Mouse (Mus musculus) G1E (cell line): ENCODE measurements around the gene Lrmda. TPM values are rescaled to one million over a fixed set of nuclear protein-coding genes. Genes with fewer than 3 reads are reported as not detected.

Source experiments
- ATAC-seq: 2 replicates; pipeline ENCODE4 v1.8.0; 2016; ENCODE audit warnings: mild to moderate bottlenecking; ENCODE audit not compliant: insufficient number of reproducible peaks, poor library complexity, low FRiP score, severe bottlenecking; ENCODE audit errors: extremely low read depth
- DNase-seq: peaks from one replicate; pipeline ENCODE4 v3.0.0; 2012; ENCODE audit warnings: low spot score
- H3K27me3 ChIP-seq: 2 replicates; pipeline ENCODE4 v1.6.1; 2012; ENCODE audit warnings: mild to moderate bottlenecking, low read length, inconsistent platforms; ENCODE audit not compliant: insufficient read depth
- H3K36me3 ChIP-seq: replicated peaks from 2 replicates; pipeline ENCODE3; 2012; ENCODE audit warnings: mild to moderate bottlenecking, inconsistent platforms
- H3K4me1 ChIP-seq: 2 replicates; pipeline ENCODE4 v1.6.1; 2012; ENCODE audit warnings: low read depth, low read length, inconsistent platforms, mixed read lengths; ENCODE audit not compliant: insufficient read depth
- H3K4me3 ChIP-seq: 2 replicates; pipeline ENCODE4 v1.5.1; 2012; ENCODE audit warnings: low read depth, mild to moderate bottlenecking, inconsistent platforms, low read length, moderate library complexity, mixed read lengths
- H3K9me3 ChIP-seq: replicated peaks from 2 replicates; pipeline ENCODE4 v1.6.1; 2012; ENCODE audit warnings: inconsistent platforms
- CTCF ChIP-seq: IDR thresholded peaks from 2 replicates; pipeline ENCODE4 v1.5.1; 2012; ENCODE audit warnings: low read depth, low read length, inconsistent platforms, mixed read lengths
- GATA1 ChIP-seq: IDR thresholded peaks from 2 replicates; pipeline ENCODE4 v1.6.1; 2012; ENCODE audit warnings: borderline replicate concordance, low read length, inconsistent platforms, mixed read lengths
- GATA2 ChIP-seq: IDR thresholded peaks from 2 replicates; pipeline ENCODE4 v1.6.1; 2012; ENCODE audit warnings: low read depth, low read length, inconsistent platforms, borderline replicate concordance
- POLR2AphosphoS5 ChIP-seq: IDR thresholded peaks from 2 replicates; pipeline ENCODE4 v1.6.1; 2012; ENCODE audit warnings: low read depth, low read length, inconsistent platforms; ENCODE audit not compliant: insufficient replicate concordance
- TAL1 ChIP-seq: conservative IDR thresholded peaks from 2 replicates; pipeline ENCODE4 v1.6.1; 2012; ENCODE audit warnings: low read depth, low read length, inconsistent platforms, mixed read lengths
- polyA plus RNA-seq: library from polyadenylated mRNA; stranded (reverse); fragments of >175 nt; gene quantifications from 2 replicates; pipeline ENCODE4 v1.2.3, GENCODE M21; 2012
- total RNA-seq, 2 experiments: library from RNA; stranded (forward) in 1 of 2; stranded (reverse) in 1 of 2; fragments of 200-1000 nt in 1 of 2; fragments of >200 nt in 1 of 2; fragmentation: Nextera tagmentation in 1 of 2; gene quantifications; 2 replicates each; pipeline ENCODE4 v1.2.3; 2014 to 2017

Gene Lrmda
- total and polyA plus RNA-seq, 3 experiments, result not detected

DNA sequence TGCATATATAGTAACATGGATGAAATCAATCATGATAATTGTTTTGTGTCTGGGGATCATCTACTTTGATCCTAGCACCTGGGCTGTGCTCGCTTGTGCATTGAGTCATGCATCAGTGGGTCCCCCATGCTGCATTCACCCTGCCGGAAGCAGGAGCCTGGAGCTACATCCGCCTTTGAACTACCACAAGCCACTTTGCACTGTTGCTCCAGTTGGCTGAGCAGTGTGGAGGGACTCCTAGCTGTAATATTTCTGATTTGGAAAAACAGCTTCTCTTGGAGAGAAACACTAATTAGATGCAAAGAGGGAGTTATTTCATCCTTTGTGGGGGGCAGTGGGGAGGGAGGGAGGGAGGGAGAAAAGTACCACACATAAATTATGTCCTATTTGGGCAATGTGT is 220.8 kb downstream of the Lrmda start:
- ATAC-seq, result no peak
- H3K4me3 ChIP-seq, result no peak overlapping the region
- TF ChIP-seq GATA2, result no peak
- TF ChIP-seq CTCF, result no peak
- TF ChIP-seq TAL1, result no peak
- TF ChIP-seq POLR2AphosphoS5, result no peak
- no peak for TF ChIP-seq GATA1
- H3K4me1 ChIP-seq, result no peaks in the 10 kb centered on the region
- H3K36me3 ChIP-seq, result no peaks in the 10 kb centered on the region
- H3K27me3 ChIP-seq, result no peaks in the 10 kb centered on the region
- H3K9me3 ChIP-seq, result no peaks in the 10 kb centered on the region
- no peak for DNase-seq

DNA sequence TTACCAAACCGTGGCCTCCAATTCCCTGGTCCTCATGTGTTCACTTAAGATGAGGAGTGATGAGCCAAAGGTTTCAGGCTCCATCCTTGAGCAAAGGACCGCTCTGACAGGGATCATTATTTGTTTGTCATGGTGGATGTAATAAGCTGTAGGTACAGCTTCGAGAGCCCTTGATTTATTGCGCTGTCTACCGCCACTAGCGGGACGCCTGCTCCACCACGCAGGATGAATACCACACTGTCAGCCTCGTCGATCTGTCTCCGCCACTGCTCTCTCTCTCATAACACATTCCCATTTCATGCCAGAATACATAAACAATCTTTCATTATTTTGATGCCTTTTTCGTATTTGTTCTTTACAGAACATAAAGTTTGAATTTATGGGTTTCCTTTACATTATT is 235.9 kb downstream of the Lrmda start:
- H3K4me1 ChIP-seq, result no peaks in the 10 kb centered on the region
- H3K27me3 ChIP-seq, result no peaks in the 10 kb centered on the region
- H3K36me3 ChIP-seq, result no peaks in the 10 kb centered on the region
- DNase-seq (no peak), ATAC-seq (no peak)
- H3K9me3 ChIP-seq, result no peaks in the 10 kb centered on the region
- H3K4me3 ChIP-seq, result no peak overlapping the region
- TF ChIP-seq POLR2AphosphoS5 (no peak), GATA2 (no peak), GATA1 (no peak), CTCF (no peak), TAL1 (no peak)

DNA sequence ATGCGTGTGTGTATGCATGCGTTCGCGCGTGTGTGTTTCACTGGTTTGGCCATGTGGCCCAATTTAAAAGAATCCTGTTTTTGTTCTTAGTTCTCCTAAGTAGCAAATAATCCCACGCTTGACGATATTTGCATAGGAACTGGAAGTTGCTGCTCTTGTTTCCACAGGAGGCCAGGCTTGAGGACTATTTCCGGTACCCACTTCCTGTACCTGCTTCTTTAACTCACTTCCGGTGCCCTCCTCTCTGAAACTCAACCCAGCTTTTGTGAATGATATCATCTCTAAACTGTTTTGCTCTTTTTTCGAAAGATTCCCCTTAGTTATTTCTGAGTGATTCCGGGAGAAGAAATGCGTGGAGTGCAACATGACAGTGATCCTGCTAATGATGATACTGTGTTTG is 236.8 kb downstream of the Lrmda start:
- ATAC-seq, result no peak

DNA sequence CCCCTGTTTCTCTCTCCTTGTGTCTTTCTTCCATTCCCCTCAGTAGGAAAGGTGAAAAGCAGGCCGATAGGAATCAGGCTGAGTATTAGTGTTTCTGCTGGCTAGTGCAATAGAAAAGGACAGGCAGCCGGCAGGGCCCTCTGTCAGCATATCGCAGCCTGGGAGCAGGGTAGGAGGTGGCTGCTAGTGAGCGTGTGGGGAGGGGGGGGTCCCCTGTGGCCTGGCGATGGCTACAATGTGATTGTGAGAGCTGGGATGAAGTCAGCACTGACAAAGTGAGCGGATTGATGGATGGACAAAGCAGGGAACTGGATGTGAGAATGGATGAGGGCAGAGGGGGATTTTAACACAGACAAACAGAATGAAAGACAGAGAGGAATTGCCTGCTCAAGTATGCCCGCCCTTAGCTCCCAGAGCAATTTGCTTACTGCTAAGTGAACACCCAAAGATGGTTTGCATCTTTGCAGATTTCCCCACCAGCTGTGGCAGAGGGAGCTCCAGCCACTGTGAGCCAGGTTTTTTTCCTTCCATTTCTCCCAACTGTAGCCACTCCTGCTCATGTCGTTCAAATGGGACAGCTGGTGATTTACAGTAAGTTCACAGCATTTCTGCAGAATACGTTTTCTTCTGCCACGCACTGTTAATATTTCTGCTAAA is 240.0 kb downstream of the Lrmda start:
- TF ChIP-seq GATA1 (no peak), TAL1 (no peak), GATA2 (no peak)
- no peak for DNase-seq
- H3K4me1 ChIP-seq, result no peaks in the 10 kb centered on the region
- no peak for ATAC-seq
- H3K9me3 ChIP-seq, result no peaks in the 10 kb centered on the region
- H3K36me3 ChIP-seq, result no peaks in the 10 kb centered on the region
- H3K27me3 ChIP-seq, result no peaks in the 10 kb centered on the region
- no peak overlapping the region for H3K4me3 ChIP-seq

More for the DNA sequence above, 236.8 kb downstream of the Lrmda start:
- H3K4me1 ChIP-seq, result no peaks in the 10 kb centered on the region
- H3K27me3 ChIP-seq, result no peaks in the 10 kb centered on the region
- no peaks in the 10 kb centered on the region for H3K9me3 ChIP-seq
- no peaks in the 10 kb centered on the region for H3K36me3 ChIP-seq
- no peak for TF ChIP-seq GATA1
- TF ChIP-seq TAL1, result no peak
- TF ChIP-seq GATA2, result no peak
- TF ChIP-seq CTCF, result no peak
- no peak for TF ChIP-seq POLR2AphosphoS5
- no peak overlapping the region for H3K4me3 ChIP-seq
- no peak for DNase-seq

DNA sequence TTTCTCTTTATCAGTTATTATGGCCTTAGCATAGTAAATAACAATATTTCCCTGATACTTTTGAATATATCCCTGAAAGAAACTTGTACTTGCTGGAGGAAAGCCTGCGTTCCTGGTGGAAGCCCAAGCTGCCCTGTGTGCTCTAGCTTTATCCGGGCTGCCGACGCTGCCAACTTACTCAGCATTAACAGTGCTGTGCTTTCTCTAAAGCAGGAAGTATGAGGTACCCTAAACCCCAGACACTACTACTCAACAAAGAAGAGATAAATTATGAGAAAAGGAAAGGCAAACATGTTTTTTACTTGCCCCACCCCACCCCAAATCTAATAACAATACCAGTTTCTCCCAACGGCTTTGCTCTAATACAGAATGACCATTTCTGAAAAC is 240.5 kb downstream of the Lrmda start:
- H3K27me3 ChIP-seq, result no peaks in the 10 kb centered on the region
- ATAC-seq, result no peak
- H3K9me3 ChIP-seq, result no peaks in the 10 kb centered on the region
- H3K36me3 ChIP-seq, result no peaks in the 10 kb centered on the region
- DNase-seq, result no peak
- H3K4me1 ChIP-seq, result no peaks in the 10 kb centered on the region
- TF ChIP-seq TAL1 (no peak), CTCF (no peak), GATA2 (no peak), POLR2AphosphoS5 (no peak), GATA1 (no peak)
- no peak overlapping the region for H3K4me3 ChIP-seq

DNA sequence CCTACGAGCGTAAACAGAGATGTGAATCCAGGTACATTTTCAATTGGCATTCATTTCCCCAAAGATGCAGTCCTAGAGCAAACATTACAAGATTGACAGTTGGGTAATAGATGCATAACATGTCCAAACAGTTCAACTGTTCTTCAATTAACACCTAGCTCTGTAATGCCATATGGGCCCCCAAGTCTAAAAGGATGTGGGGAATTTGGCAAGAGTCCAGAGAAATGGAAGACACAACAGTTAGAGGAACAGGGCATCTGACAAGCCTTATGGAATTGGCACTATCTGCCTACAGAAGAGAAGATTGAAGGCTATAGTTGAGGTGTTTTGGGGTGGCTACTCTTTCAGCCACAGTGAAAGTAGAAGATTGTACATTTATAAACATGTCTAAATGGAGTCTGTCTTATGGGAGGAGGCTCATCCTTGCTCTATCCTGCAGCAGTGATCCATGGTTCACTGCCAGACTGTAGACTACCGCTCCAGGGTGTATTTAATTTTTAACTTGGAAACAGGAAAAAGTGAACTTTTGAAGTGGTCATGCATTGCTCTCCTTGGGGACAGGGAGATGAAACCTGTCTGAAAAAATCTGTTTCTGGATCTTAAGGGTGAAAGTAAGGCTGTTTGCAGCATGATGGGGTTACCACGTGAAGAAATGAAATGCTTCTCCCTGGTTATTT is 245.9 kb downstream of the Lrmda start:
- Histone ChIP-seq H3K36me3 (no peaks in the 10 kb centered on the region), H3K9me3 (no peaks in the 10 kb centered on the region; the same call in 1 of the 2 replicates), H3K27me3 (no peaks in the 10 kb centered on the region), H3K4me1 (no peaks in the 10 kb centered on the region), H3K4me3 (no peak overlapping the region)
- ATAC-seq, result no peak
- no peak for DNase-seq
- no peak for TF ChIP-seq GATA2
- no peak for TF ChIP-seq GATA1
- TF ChIP-seq CTCF, result no peak
- TF ChIP-seq TAL1, result no peak
- no peak for TF ChIP-seq POLR2AphosphoS5

DNA sequence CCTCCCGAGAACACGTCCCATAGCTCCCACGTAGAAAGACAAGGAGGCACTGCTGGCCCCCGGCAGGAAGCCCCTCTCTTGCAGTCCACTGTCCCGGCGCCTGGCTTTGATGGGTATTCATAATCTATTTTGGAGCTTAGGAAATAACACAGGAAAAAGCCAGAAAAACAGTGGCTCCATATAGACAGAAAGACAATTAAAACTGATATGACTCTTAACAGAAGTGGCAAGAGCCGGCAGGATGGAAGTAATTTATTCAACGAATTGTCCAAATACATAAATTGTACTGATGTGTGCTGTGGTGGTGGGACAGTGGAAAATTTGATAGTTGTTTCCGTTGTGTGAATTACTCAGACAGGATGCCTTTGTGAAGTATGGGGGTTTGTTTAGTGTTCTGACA is 250.3 kb downstream of the Lrmda start:
- Histone ChIP-seq H3K36me3 (no peaks in the 10 kb centered on the region), H3K4me1 (no peaks in the 10 kb centered on the region), H3K4me3 (no peak overlapping the region), H3K27me3 (no peaks in the 10 kb centered on the region), H3K9me3 (no peaks in the 10 kb centered on the region; the same call in 1 of the 2 replicates)
- ATAC-seq, result no peak
- TF ChIP-seq GATA2 (no peak), CTCF (no peak), TAL1 (no peak), POLR2AphosphoS5 (no peak), GATA1 (no peak)
- no peak for DNase-seq
